Mouse (Mus musculus): ENCODE measurements around the gene Ttc39a. TPM values are rescaled to one million over a fixed set of nuclear protein-coding genes. Genes with fewer than 3 reads are reported as not detected.

The Ttc39a gene
- polyA plus RNA-seq, 1 experiment from 2014 or later: 12.0 TPM

DNA sequence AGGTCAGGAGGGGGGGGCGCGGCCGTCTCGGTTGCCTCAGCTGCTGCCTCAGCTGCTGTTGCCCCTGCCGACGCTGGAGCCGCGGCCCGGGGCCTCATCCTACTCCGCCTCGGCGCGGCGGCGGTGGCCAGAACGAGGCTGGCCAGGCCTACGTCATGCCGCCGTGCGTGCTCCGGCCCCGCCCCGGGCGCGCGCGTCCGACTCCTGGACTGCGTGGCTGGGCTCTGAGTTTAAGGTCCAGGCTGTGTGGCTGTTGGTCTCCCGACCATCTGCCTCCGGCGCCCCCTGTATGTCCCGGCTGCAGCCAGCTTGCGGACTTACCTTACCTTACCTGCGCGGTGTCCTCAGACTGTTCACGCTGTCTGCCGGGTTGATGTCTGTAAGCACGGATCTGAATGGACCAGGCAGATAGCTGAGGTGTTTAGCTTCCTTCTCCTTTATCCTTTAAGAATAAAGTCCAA is 70.2 kb downstream of the Ttc39a start:
- DNase-seq (ENCODE audit: low spot score) (peak; percentile 92), ATAC-seq (replicated peaks; ENCODE audit: low FRiP score) (peak; percentile 97)
- peak overlapping the region; percentile 98 for H3K9ac ChIP-seq (ENCODE audit: low read depth, low read length)
- H3K27ac ChIP-seq (ENCODE audit: low read depth, low read length): peak overlapping the region; percentile 96
- H3K27me3 ChIP-seq (replicated peaks; ENCODE audit: control insufficient read depth, insufficient read depth, low read length): no peaks in the 10 kb centered on the region
- peak overlapping the region; percentile 95 for H3K4me3 ChIP-seq (ENCODE audit: low read depth, low read length)
- H3K4me2 ChIP-seq: peak overlapping the region; percentile 73
- H3K4me1 ChIP-seq (replicated peaks; ENCODE audit: control insufficient read depth, insufficient read depth, low read length): peaks cover 7% of the 10 kb centered on the region
- H3K36me3 ChIP-seq (ENCODE audit: control insufficient read depth, insufficient read depth, low read length): 0 out of 2 replicates have a peak, but pooled peaks cover 5% of the 10 kb centered on the region
- under 1% methylated on average over 30 of the region's 39 CpGs for WGBS
- no peaks in the 10 kb centered on the region for H3K9me3 ChIP-seq (ENCODE audit: control insufficient read depth, low read length)

DNA sequence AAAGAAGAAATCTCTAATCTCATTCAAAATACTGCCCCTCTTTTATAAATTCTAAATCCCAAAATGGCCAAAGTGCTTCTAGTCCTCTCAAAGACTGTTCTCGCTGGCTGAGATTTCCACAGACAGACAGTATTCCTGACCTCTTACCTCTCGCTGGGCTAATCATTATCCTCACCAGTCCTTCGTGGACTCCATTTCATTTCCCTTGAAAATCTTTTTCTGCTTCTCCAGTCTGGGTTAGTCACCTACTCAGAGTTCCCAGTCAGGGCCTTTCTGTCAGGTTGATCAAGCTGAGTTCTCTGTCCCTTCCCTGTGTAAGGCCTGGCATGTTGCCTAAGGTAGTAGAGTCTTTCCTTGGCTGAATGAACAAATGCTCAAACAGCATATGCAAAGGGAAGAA is 71.0 kb downstream of the Ttc39a start:
- Histone ChIP-seq H3K27ac (ENCODE audit: low read depth, low read length) (no peak overlapping the region), H3K4me1 (replicated peaks; ENCODE audit: control insufficient read depth, insufficient read depth, low read length) (peaks cover 7% of the 10 kb centered on the region), H3K4me2 (no peak overlapping the region), H3K36me3 (ENCODE audit: control insufficient read depth, insufficient read depth, low read length) (no peaks in the 10 kb centered on the region), H3K9ac (ENCODE audit: low read depth, low read length) (no peak overlapping the region), H3K4me3 (ENCODE audit: low read depth, low read length) (no peak overlapping the region), H3K27me3 (replicated peaks; ENCODE audit: control insufficient read depth, insufficient read depth, low read length) (no peaks in the 10 kb centered on the region), H3K9me3 (ENCODE audit: control insufficient read depth, low read length) (no peaks in the 10 kb centered on the region)
- DNase-seq (ENCODE audit: low spot score) (no peak), ATAC-seq (replicated peaks; ENCODE audit: low FRiP score) (no peak)
- 79% methylated on average over 3 of the region's 3 CpGs for WGBS

GRCm38 (mm10) chr4:109481424-109481823 is 75.0 kb downstream of the Ttc39a start:
- 73% methylated on average over 2 of the region's 2 CpGs for WGBS
- DNase-seq (ENCODE audit: low spot score): no peak
- H3K9me3 ChIP-seq (ENCODE audit: control insufficient read depth, low read length): no peaks in the 10 kb centered on the region

DNA sequence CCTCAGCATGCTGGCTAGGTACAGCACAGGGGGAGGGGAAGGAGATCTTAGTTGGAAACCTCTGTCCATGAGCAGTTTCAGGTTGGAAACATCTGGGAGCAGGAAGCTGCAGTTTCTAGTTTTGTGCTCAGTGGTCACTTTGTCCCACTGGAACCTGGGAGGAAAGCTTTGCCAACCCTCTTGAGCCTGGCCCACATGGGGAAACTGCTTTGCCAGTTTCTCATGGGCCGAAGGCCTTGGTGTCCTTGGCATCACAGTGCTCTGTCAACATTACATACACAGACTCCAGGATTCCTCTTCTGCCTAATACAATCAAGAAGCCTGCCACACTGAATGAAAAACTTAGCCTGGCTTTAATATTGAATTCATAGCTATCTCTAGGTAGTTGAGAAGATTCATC is 76.3 kb downstream of the Ttc39a start:
- H3K4me1 ChIP-seq (replicated peaks; ENCODE audit: control insufficient read depth, insufficient read depth, low read length): no peaks in the 10 kb centered on the region
- no peaks in the 10 kb centered on the region for H3K9me3 ChIP-seq (ENCODE audit: control insufficient read depth, low read length)
- WGBS: 87% methylated on average over 1 of the region's 1 CpGs
- H3K4me2 ChIP-seq: no peak overlapping the region
- H3K36me3 ChIP-seq (ENCODE audit: control insufficient read depth, insufficient read depth, low read length): no peaks in the 10 kb centered on the region
- no peak overlapping the region for H3K9ac ChIP-seq (ENCODE audit: low read depth, low read length)
- H3K27ac ChIP-seq (ENCODE audit: low read depth, low read length): no peak overlapping the region
- H3K27me3 ChIP-seq (replicated peaks; ENCODE audit: control insufficient read depth, insufficient read depth, low read length): no peaks in the 10 kb centered on the region
- H3K4me3 ChIP-seq (ENCODE audit: low read depth, low read length): no peak overlapping the region
- ATAC-seq (replicated peaks; ENCODE audit: low FRiP score) (no peak), DNase-seq (ENCODE audit: low spot score) (no peak)

More at GRCm38 (mm10) chr4:109481424-109481823, 75.0 kb downstream of the Ttc39a start:
- H3K27ac ChIP-seq (ENCODE audit: low read depth, low read length): no peak overlapping the region
- no peak overlapping the region for H3K4me3 ChIP-seq (ENCODE audit: low read depth, low read length)
- H3K9ac ChIP-seq (ENCODE audit: low read depth, low read length): no peak overlapping the region
- H3K27me3 ChIP-seq (replicated peaks; ENCODE audit: control insufficient read depth, insufficient read depth, low read length): no peaks in the 10 kb centered on the region
- H3K4me1 ChIP-seq (replicated peaks; ENCODE audit: control insufficient read depth, insufficient read depth, low read length): no peaks in the 10 kb centered on the region
- ATAC-seq (replicated peaks; ENCODE audit: low FRiP score): no peak
- H3K36me3 ChIP-seq (ENCODE audit: control insufficient read depth, insufficient read depth, low read length): no peaks in the 10 kb centered on the region
- H3K4me2 ChIP-seq: no peak overlapping the region

DNA sequence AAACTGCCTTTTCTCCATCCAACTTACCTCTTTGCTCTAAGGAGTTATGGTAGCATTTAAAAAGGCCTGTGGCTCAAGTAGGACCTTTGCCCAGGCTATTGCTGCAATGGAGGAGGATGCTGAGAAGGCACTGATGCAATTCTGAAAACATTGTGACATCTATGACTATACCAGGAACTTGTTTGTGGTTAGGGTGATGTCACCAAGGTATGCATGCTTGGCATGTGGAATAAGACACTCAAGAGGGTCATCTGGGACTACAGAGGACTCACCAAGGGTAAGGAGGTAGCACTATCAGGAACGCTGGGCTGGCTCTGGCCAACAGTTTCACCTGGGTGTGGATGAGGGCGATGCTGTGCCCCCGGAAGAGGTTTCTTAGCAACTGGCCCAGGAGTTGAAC is 78.2 kb downstream of the Ttc39a start, which contains the start of gene Rnf11:
Gene Rnf11 (minus strand): TSS at position 108 of the 400 bp plus-strand sequence.
- Histone ChIP-seq H3K27me3 (replicated peaks; ENCODE audit: control insufficient read depth, insufficient read depth, low read length) (no peaks in the 10 kb centered on the region), H3K9me3 (ENCODE audit: control insufficient read depth, low read length) (no peaks in the 10 kb centered on the region), H3K27ac (ENCODE audit: low read depth, low read length) (no peak within 1 kb of the TSS), H3K9ac (ENCODE audit: low read depth, low read length) (no peak within 1 kb of the TSS), H3K4me2 (no peak within 1 kb of the TSS), H3K4me3 (ENCODE audit: low read depth, low read length) (no peak within 1 kb of the TSS), H3K4me1 (replicated peaks; ENCODE audit: control insufficient read depth, insufficient read depth, low read length) (no peaks in the 10 kb centered on the region), H3K36me3 (ENCODE audit: control insufficient read depth, insufficient read depth, low read length) (no peaks in the 10 kb centered on the region)
- DNase-seq (ENCODE audit: low spot score) (no peak), ATAC-seq (replicated peaks; ENCODE audit: low FRiP score) (no peak)
- 73% methylated on average over 3 of the region's 3 CpGs for WGBS

- peak; percentile 70 for ATAC-seq (replicated peaks; ENCODE audit: low FRiP score)
- H3K4me1 ChIP-seq (replicated peaks; ENCODE audit: control insufficient read depth, insufficient read depth, low read length): no peaks in the 10 kb centered on the region
- H3K27me3 ChIP-seq (replicated peaks; ENCODE audit: control insufficient read depth, insufficient read depth, low read length): no peaks in the 10 kb centered on the region
- 33% methylated on average over 1 of the region's 1 CpGs for WGBS
- no peak overlapping the region for H3K4me2 ChIP-seq
- no peaks in the 10 kb centered on the region for H3K9me3 ChIP-seq (ENCODE audit: control insufficient read depth, low read length)
- no peak overlapping the region for H3K9ac ChIP-seq (ENCODE audit: low read depth, low read length)
- no peak overlapping the region for H3K27ac ChIP-seq (ENCODE audit: low read depth, low read length)
- H3K36me3 ChIP-seq (ENCODE audit: control insufficient read depth, insufficient read depth, low read length): no peaks in the 10 kb centered on the region
- no peak overlapping the region for H3K4me3 ChIP-seq (ENCODE audit: low read depth, low read length)
- no peak for DNase-seq (ENCODE audit: low spot score)
Observed at GRCm38 (mm10) chr4:109488812-109489211, 82.4 kb downstream of the Ttc39a start.

DNA sequence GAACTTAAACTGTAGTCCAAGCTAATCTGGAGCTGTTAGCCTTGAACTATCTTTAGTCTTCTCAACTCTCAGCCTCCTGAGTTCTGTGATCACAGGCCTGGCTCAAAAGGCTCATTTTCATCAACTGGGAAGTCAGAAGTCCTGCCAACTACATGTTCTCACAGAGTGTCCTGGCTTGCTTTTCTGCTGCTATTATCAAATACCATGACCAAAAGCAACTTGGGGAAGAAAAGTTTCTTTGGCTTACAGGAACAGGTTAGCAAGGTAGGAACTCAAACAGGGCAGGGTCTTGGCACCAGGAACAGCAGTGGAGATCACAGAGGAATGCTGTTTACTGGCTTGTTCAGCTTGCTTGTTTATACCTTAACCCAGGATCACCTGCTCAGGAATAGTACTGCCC is 87.2 kb downstream of the Ttc39a start:
- ATAC-seq (replicated peaks; ENCODE audit: low FRiP score): no peak
- H3K9me3 ChIP-seq (ENCODE audit: control insufficient read depth, low read length): no peaks in the 10 kb centered on the region

More for the DNA sequence above, 87.2 kb downstream of the Ttc39a start:
- Histone ChIP-seq H3K36me3 (ENCODE audit: control insufficient read depth, insufficient read depth, low read length) (no peaks in the 10 kb centered on the region), H3K27ac (ENCODE audit: low read depth, low read length) (no peak overlapping the region), H3K27me3 (replicated peaks; ENCODE audit: control insufficient read depth, insufficient read depth, low read length) (no peaks in the 10 kb centered on the region), H3K4me1 (replicated peaks; ENCODE audit: control insufficient read depth, insufficient read depth, low read length) (no peaks in the 10 kb centered on the region), H3K4me2 (no peak overlapping the region), H3K9ac (ENCODE audit: low read depth, low read length) (no peak overlapping the region), H3K4me3 (ENCODE audit: low read depth, low read length) (no peak overlapping the region)
- no peak for DNase-seq (ENCODE audit: low spot score)

Other genes starting within 250 kb of the Ttc39a start
- 40.6 and 45.7 TPM in 2 replicates for gene Osbpl9, start 204.4 kb upstream of the Ttc39a start, polyA plus RNA-seq (2014; fragmentation: Nextera tagmentation; extraction: Ambion mirVana)
- 0.12 TPM in 2 replicates for gene Calr4, start 172.1 kb upstream of the Ttc39a start, polyA plus RNA-seq (2014; fragmentation: Nextera tagmentation; extraction: Ambion mirVana)
- gene Eps15, start 126.4 kb upstream of the Ttc39a start, polyA plus RNA-seq (2014; fragmentation: Nextera tagmentation; extraction: Ambion mirVana): 70.4 and 79.8 TPM in 2 replicates
- 25.0 and 25.2 TPM in 2 replicates for gene Rnf11, start 78.1 kb downstream of the Ttc39a start, polyA plus RNA-seq (2014; fragmentation: Nextera tagmentation; extraction: Ambion mirVana)
- not detected in 2 replicates for gene 4930522H14Rik, start 124.7 kb downstream of the Ttc39a start, polyA plus RNA-seq (2014; fragmentation: Nextera tagmentation; extraction: Ambion mirVana)

All from liver, embryonic 11.5 days (tissue).